Mouse (Mus musculus) forelimb bud, embryonic 11.5 days (tissue): Measurements from ENCODE around the gene Gja5.

Experiments
- DNase-seq: peaks from one replicate; pipeline ENCODE4 v3.0.0-alpha.2; 2012; ENCODE audit warnings: low read depth, low spot score

Gene Gja5

GRCm38 (mm10) chr3:96936241-96936640 lies 31.7 kb downstream of the Gja5 start:
- peak; percentile 82 for DNase-seq

GRCm38 (mm10) chr3:96937606-96938005 lies 33.1 kb downstream of the Gja5 start:
- no peak for DNase-seq

GRCm38 (mm10) chr3:96938738-96939137 lies 34.2 kb downstream of the Gja5 start:
- DNase-seq, result peak; percentile 87

GRCm38 (mm10) chr3:96942706-96943105 lies 38.2 kb downstream of the Gja5 start:
- no peak for DNase-seq

- DNase-seq, result peak; percentile 14
Measured at GRCm38 (mm10) chr3:96953489-96954233, 49.2 kb downstream of the Gja5 start.

- peak; percentile 14 for DNase-seq
Measured at GRCm38 (mm10) chr3:96960597-96960996, 56.1 kb downstream of the Gja5 start.

GRCm38 (mm10) chr3:96963088-96964034 lies 58.9 kb downstream of the Gja5 start:
- DNase-seq, result no peak

- DNase-seq, result no peak
Measured at GRCm38 (mm10) chr3:96970986-96971385, 66.5 kb downstream of the Gja5 start.

GRCm38 (mm10) chr3:96974467-96974866 lies 70.0 kb downstream of the Gja5 start:
- no peak for DNase-seq

- DNase-seq, result no peak
Measured at GRCm38 (mm10) chr3:96975628-96976027, 71.1 kb downstream of the Gja5 start.

GRCm38 (mm10) chr3:96977507-96977906 lies 73.0 kb downstream of the Gja5 start:
- DNase-seq, result no peak

GRCm38 (mm10) chr3:96978469-96978868 lies 74.0 kb downstream of the Gja5 start:
- no peak for DNase-seq

- no peak for DNase-seq
Measured at GRCm38 (mm10) chr3:96979020-96979419, 74.5 kb downstream of the Gja5 start.

- DNase-seq, result no peak
Measured at GRCm38 (mm10) chr3:96981833-96982232, 77.3 kb downstream of the Gja5 start.

- DNase-seq, result no peak
Measured at GRCm38 (mm10) chr3:96982666-96983065, 78.2 kb downstream of the Gja5 start.

GRCm38 (mm10) chr3:96992526-96992925 lies 88.0 kb downstream of the Gja5 start:
- DNase-seq, result no peak

GRCm38 (mm10) chr3:96997770-96998169 lies 93.3 kb downstream of the Gja5 start:
- peak; percentile 14 for DNase-seq

GRCm38 (mm10) chr3:97003111-97003510 lies 98.6 kb downstream of the Gja5 start:
- no peak for DNase-seq

- DNase-seq, result no peak
Measured at GRCm38 (mm10) chr3:97004509-97004908, 100.0 kb downstream of the Gja5 start.

- DNase-seq, result no peak
Measured at GRCm38 (mm10) chr3:97007010-97007448, 102.5 kb downstream of the Gja5 start.

GRCm38 (mm10) chr3:97025226-97025625 lies 120.7 kb downstream of the Gja5 start:
- DNase-seq, result no peak

- peak; percentile 9 for DNase-seq
Measured at GRCm38 (mm10) chr3:97032053-97032496, 127.6 kb downstream of the Gja5 start.
